Mouse (Mus musculus): ENCODE measurements at regions not wholly inside any gene's neighbourhood (a gene's known extent, or its start where the extent isn't known, plus 50 kb on each side); places are given as distances from the start of the nearest gene placed in this dataset.

DNA sequence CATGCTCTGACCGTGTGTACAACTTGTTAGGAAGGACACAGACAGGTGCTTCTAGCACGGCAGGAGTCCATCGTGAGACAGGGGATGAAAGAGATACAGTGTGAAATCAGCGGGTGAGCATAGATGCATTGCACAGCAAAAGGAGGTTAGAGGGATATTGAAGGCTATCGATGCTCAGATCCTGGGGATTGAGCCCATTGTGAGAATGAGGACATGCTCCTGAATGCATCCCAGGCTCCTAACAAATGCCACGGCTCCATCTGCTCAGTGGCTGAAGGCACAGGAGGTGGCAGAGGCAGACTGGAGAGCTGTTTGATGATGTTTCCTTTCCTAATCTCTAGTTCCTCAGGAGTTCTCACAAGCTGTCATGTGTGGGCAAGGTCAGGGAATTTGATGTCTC lies 114.1 kb upstream of the Btg1 start:
- WGBS = 62% methylated on average over 6 of the region's 6 CpGs
- no peak overlapping the region for H3K9ac ChIP-seq (ENCODE audit: low read depth, low read length)
- H3K36me3 ChIP-seq (ENCODE audit: control insufficient read depth, insufficient read depth, low read length) = no peaks in the 10 kb centered on the region
- no peaks in the 10 kb centered on the region for H3K27me3 ChIP-seq (ENCODE audit: control insufficient read depth, insufficient read depth, low read length)
- intact Hi-C loops (cut with DNase I) = no loop called here
- DNase-seq = no peak
- no peak overlapping the region for H3K27ac ChIP-seq
- TF ChIP-seq POLR2A (IDR thresholded peaks at IDR 0.05; ENCODE audit: insufficient read depth, low read depth, low read length) (no peak), EP300 (IDR thresholded peaks at IDR 0.05; ENCODE audit: insufficient read depth, low read depth, low read length) (no peak), CTCF (IDR thresholded peaks at IDR 0.05) (no peak)
- H3K79me2 ChIP-seq (replicated peaks; ENCODE audit: control insufficient read depth, insufficient read depth, low read length) = no peaks in the 10 kb centered on the region
- no peak overlapping the region for H3K4me3 ChIP-seq
- no peaks in the 10 kb centered on the region for H3K4me1 ChIP-seq (ENCODE audit: control insufficient read depth, insufficient read depth, low read length)

DNA sequence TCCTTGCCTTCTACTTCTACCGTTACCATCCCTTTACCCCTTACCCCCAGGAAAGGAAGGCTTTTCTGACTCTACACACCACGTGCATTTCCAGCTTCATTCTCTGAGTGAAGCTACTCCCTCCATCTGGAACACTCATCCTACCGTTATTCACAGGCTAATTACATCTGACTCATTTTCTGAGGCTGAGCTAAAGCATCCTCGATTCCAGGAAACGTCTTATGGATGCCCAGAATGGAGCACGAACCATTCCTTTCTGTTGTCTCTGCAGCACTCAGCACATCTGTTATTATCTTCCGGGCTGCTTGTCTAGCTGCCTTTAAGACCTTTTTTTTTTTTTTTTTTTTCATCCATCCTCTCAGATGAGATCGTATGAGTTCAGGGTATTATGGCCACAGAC lies 112.5 kb upstream of the Btg1 start:
- Histone ChIP-seq H3K27ac (no peak overlapping the region), H3K4me3 (no peak overlapping the region), H3K27me3 (ENCODE audit: control insufficient read depth, insufficient read depth, low read length) (no peaks in the 10 kb centered on the region), H3K9ac (ENCODE audit: low read depth, low read length) (no peak overlapping the region), H3K36me3 (ENCODE audit: control insufficient read depth, insufficient read depth, low read length) (no peaks in the 10 kb centered on the region), H3K79me2 (replicated peaks; ENCODE audit: control insufficient read depth, insufficient read depth, low read length) (no peaks in the 10 kb centered on the region), H3K4me1 (ENCODE audit: control insufficient read depth, insufficient read depth, low read length) (no peaks in the 10 kb centered on the region)
- WGBS = 72% methylated on average over 8 of the region's 8 CpGs
- TF ChIP-seq POLR2A (IDR thresholded peaks at IDR 0.05; ENCODE audit: insufficient read depth, low read depth, low read length) = no peak
- no peak for TF ChIP-seq CTCF (IDR thresholded peaks at IDR 0.05)
- TF ChIP-seq EP300 (IDR thresholded peaks at IDR 0.05; ENCODE audit: insufficient read depth, low read depth, low read length) = no peak
- no peak for DNase-seq
- intact Hi-C loops (cut with DNase I) = no loop called here

DNA sequence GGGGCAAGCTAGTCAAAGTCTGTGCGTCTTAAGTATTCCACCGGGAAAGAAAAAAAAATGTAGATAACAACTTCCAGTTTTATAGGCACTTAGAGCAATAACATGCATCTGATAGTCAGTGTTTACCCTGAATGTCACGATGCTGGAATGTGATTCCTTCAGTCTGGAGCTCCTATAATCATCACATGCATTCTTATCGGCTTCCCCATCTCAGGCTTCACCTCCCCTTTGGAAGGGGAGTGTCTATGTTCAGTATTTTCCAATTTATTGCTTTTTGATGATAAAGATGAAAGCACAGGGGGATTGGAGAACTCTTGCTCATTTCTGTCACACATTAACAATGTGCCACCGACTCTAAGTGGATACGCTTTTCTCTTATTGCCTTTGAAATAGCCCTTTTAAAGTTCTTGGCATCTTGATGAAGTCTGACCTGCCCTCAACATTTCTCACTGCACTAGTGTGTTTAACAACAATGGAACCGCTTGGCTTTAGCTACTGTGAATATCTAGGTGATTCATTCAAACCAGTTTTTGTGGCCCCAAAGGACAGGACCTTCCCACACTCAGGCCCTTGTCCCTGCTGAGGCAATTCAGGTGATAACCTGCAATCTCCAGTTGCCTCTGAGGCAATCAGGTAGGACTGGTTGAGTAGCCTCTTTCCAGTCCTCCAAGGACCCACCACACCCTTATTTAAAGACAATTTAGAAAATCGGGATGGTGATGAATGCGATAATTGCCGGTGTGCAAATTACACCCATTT lies 101.5 kb upstream of the Btg1 start:
- Histone ChIP-seq H3K27ac (no peak overlapping the region), H3K4me3 (no peak overlapping the region), H3K27me3 (ENCODE audit: control insufficient read depth, insufficient read depth, low read length) (no peaks in the 10 kb centered on the region), H3K9ac (ENCODE audit: low read depth, low read length) (no peak overlapping the region), H3K36me3 (ENCODE audit: control insufficient read depth, insufficient read depth, low read length) (no peaks in the 10 kb centered on the region), H3K4me1 (ENCODE audit: control insufficient read depth, insufficient read depth, low read length) (no peaks in the 10 kb centered on the region), H3K79me2 (replicated peaks; ENCODE audit: control insufficient read depth, insufficient read depth, low read length) (no peaks in the 10 kb centered on the region)
- WGBS = 86% methylated on average over 10 of the region's 10 CpGs
- intact Hi-C loops (cut with DNase I) = no loop called here
- TF ChIP-seq CTCF (IDR thresholded peaks at IDR 0.05) (no peak), POLR2A (IDR thresholded peaks at IDR 0.05; ENCODE audit: insufficient read depth, low read depth, low read length) (no peak), EP300 (IDR thresholded peaks at IDR 0.05; ENCODE audit: insufficient read depth, low read depth, low read length) (no peak)
- no peak for DNase-seq

GRCm38 (mm10) chr10:96515923-96516258 lies 100.9 kb upstream of the Btg1 start:
- Histone ChIP-seq H3K4me1 (ENCODE audit: control insufficient read depth, insufficient read depth, low read length) (no peaks in the 10 kb centered on the region), H3K79me2 (replicated peaks; ENCODE audit: control insufficient read depth, insufficient read depth, low read length) (no peaks in the 10 kb centered on the region), H3K27me3 (ENCODE audit: control insufficient read depth, insufficient read depth, low read length) (no peaks in the 10 kb centered on the region), H3K9ac (ENCODE audit: low read depth, low read length) (no peak overlapping the region), H3K27ac (no peak overlapping the region), H3K4me3 (no peak overlapping the region), H3K36me3 (ENCODE audit: control insufficient read depth, insufficient read depth, low read length) (no peaks in the 10 kb centered on the region)
- DNase-seq = no peak
- 77% methylated on average over 2 of the region's 2 CpGs for WGBS
- TF ChIP-seq EP300 (IDR thresholded peaks at IDR 0.05; ENCODE audit: insufficient read depth, low read depth, low read length) (no peak), CTCF (IDR thresholded peaks at IDR 0.05) (no peak), POLR2A (IDR thresholded peaks at IDR 0.05; ENCODE audit: insufficient read depth, low read depth, low read length) (no peak)
- intact Hi-C loops (cut with DNase I) = no loop called here

DNA sequence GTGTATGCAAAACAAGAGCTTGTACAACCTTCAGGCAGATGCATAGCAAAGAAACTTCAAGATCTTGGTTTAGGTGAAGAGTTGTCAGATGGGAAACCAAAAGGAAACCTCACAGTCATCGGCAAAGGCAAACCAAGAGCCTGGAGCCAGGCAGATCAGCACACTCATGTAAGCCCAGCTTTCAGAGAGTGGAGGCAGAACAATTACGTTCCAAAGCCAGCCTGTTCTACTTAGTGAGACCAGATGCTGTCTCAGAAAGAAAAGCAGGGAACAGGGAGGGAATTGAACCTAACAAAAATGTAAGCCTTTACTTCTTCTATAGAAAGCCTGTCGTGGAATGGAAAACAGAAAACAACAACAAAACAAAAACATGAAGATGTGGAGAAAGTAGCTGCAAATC lies 97.4 kb upstream of the Btg1 start:
- H3K36me3 ChIP-seq (ENCODE audit: control insufficient read depth, insufficient read depth, low read length) = no peaks in the 10 kb centered on the region
- H3K27me3 ChIP-seq (ENCODE audit: control insufficient read depth, insufficient read depth, low read length) = no peaks in the 10 kb centered on the region
- no peak overlapping the region for H3K4me3 ChIP-seq
- no peak overlapping the region for H3K9ac ChIP-seq (ENCODE audit: low read depth, low read length)
- H3K79me2 ChIP-seq (replicated peaks; ENCODE audit: control insufficient read depth, insufficient read depth, low read length) = no peaks in the 10 kb centered on the region
- intact Hi-C loops (cut with DNase I) = no loop called here
- no peak overlapping the region for H3K27ac ChIP-seq
- H3K4me1 ChIP-seq (ENCODE audit: control insufficient read depth, insufficient read depth, low read length) = no peaks in the 10 kb centered on the region
- no peak for DNase-seq
- WGBS = 76% methylated on average over 3 of the region's 3 CpGs
- TF ChIP-seq EP300 (IDR thresholded peaks at IDR 0.05; ENCODE audit: insufficient read depth, low read depth, low read length) = no peak
- TF ChIP-seq CTCF (IDR thresholded peaks at IDR 0.05) = no peak
- TF ChIP-seq POLR2A (IDR thresholded peaks at IDR 0.05; ENCODE audit: insufficient read depth, low read depth, low read length) = no peak

DNA sequence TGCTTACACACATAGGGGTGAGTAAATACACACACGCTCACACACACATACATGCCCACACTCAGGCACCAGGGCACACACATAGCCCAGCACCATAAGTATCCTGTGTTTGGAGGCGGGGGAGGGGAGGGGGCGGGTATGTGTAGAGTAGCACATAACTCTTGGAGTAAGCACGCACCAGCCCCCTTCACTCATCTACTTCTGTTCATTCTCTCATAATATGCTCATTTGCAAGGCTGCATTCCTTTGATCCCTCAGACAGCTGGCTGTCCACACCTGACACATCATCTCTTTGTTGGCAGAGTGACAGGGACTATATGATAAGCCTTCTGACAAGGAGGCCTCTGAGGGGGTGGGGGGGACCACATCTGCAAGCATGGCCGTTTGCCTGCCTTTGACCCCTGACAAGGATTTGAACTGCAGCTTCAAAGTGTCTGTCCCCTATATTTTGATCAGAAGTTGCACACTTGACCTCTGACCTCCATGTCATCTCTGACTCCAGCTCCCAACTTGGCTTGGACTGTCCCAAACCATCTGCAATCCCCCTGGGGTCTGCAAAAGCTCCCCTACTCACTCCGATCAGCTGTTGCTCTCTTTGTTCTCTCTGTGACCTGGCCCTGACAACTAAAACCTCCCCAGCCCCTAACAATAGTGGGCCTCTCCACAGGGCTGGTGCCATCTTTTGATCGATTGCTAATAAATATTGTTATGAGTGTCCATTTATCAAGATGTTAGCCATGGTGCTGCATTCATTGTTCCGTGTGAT lies 95.6 kb upstream of the Btg1 start:
- Histone ChIP-seq H3K27me3 (ENCODE audit: control insufficient read depth, insufficient read depth, low read length) (no peaks in the 10 kb centered on the region), H3K36me3 (ENCODE audit: control insufficient read depth, insufficient read depth, low read length) (no peaks in the 10 kb centered on the region), H3K9ac (ENCODE audit: low read depth, low read length) (no peak overlapping the region), H3K4me3 (no peak overlapping the region), H3K4me1 (ENCODE audit: control insufficient read depth, insufficient read depth, low read length) (no peaks in the 10 kb centered on the region), H3K79me2 (replicated peaks; ENCODE audit: control insufficient read depth, insufficient read depth, low read length) (no peaks in the 10 kb centered on the region), H3K27ac (no peak overlapping the region)
- DNase-seq = no peak
- TF ChIP-seq EP300 (IDR thresholded peaks at IDR 0.05; ENCODE audit: insufficient read depth, low read depth, low read length) = no peak
- no peak for TF ChIP-seq POLR2A (IDR thresholded peaks at IDR 0.05; ENCODE audit: insufficient read depth, low read depth, low read length)
- TF ChIP-seq CTCF (IDR thresholded peaks at IDR 0.05) = no peak
- 75% methylated on average over 8 of the region's 8 CpGs for WGBS
- intact Hi-C loops (cut with DNase I) = no loop called here

Measured in heart, adult 2 months (tissue).